Mouse (Mus musculus) left cerebral cortex, postnatal 36 days (tissue): ENCODE data around the gene Ntpcr. TPM values are rescaled to one million over a fixed set of nuclear protein-coding genes. Genes with fewer than 3 reads are reported as not detected.
A peak's percentile ranks its signal among the peaks of the same experiment; 100 is the strongest.

ENCODE experiments used
- DNase-seq, 2 experiments: peaks; one replicate each; pipeline ENCODE4 v3.0.0; 2021 to 2022; ENCODE audit warnings: low spot score in 2 of 2, mixed read lengths in 1 of 2
- intact Hi-C: fragments of 180-260 bp; cut with DNase I; formaldehyde crosslinking; loops from one replicate; pipeline ENCODE4 v1.15.1; 2025
- total RNA-seq, 2 experiments: library from RNA; stranded (reverse); gene quantifications; 2 replicates each; pipeline ENCODE4 v1.2.3; 2021

The Ntpcr gene
- total RNA-seq, 2 experiments from 2014 or later = 23.1 to 23.8 TPM

- intact Hi-C loops = no loop called here
Measured at GRCm38 (mm10) chr8:125723437-125723836, 6.3 kb upstream of the Ntpcr start.

DNA sequence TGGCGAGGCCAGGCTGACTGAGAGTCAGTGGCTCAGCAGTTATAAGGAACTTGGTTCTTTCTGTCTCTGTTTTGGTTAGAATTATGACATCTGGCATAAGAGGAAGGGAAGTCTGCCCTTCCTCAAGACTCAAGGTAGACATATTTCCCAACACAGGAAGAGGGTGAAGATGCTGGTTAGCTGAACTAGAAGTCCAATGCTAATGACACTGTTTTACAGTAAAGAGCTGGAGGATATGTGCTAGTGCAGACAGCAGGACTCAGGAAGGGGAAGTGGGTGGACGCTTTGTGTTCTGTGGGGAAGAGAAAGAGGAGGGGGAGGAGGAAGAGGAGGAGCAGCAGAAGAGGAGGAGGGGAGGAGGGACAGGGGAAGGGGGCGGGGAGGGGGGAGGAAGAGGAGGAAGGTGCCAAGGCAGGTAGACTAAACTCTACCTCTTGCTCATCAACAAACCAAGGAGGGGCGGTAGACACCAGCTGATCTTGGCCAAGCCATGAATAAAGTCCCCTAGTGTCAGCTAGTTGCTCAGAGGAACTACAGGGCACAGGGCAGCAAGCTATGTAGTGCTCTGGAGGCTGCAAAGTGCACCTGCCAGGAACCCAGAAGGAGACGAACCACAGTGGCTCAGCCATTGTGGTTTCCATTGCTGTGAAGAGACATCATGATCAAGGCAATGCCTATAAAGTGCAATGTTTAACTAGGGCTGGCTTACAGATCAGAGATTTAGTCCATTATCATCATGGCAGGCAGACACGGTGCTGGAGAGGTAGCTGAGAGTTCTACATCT lies 4.5 kb upstream of the Ntpcr start:
- intact Hi-C loops = no loop called here
- DNase-seq = no peak

More at GRCm38 (mm10) chr8:125723437-125723836, 6.3 kb upstream of the Ntpcr start:
- DNase-seq = no peak

GRCm38 (mm10) chr8:125726143-125726542 lies 3.6 kb upstream of the Ntpcr start:
- intact Hi-C loops = no loop called here
- no peak for DNase-seq

- no peak for DNase-seq
- intact Hi-C loops = no loop called here
Measured at GRCm38 (mm10) chr8:125726986-125727385, 2.8 kb upstream of the Ntpcr start.

DNA sequence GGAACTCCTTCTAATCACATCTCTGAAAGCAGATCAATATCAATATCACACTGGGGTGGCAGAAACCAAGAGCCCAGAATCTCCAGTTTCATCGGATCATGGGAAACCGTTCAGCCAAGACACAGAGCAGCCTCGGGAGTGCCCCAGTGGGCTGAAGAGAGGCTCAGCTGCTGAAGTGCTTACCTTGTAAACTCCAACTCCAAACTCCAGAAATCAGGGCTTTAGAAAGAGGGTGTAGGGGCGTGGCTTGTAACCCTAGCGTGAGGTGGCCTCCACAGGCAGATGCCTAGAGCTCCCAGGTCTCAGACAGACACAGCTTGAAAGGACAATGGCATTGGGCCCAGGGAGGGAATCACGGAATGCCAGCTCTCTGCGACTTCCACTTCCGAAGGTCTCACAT lies 2.0 kb upstream of the Ntpcr start:
- DNase-seq = no peak
- intact Hi-C loops = no loop called here

DNA sequence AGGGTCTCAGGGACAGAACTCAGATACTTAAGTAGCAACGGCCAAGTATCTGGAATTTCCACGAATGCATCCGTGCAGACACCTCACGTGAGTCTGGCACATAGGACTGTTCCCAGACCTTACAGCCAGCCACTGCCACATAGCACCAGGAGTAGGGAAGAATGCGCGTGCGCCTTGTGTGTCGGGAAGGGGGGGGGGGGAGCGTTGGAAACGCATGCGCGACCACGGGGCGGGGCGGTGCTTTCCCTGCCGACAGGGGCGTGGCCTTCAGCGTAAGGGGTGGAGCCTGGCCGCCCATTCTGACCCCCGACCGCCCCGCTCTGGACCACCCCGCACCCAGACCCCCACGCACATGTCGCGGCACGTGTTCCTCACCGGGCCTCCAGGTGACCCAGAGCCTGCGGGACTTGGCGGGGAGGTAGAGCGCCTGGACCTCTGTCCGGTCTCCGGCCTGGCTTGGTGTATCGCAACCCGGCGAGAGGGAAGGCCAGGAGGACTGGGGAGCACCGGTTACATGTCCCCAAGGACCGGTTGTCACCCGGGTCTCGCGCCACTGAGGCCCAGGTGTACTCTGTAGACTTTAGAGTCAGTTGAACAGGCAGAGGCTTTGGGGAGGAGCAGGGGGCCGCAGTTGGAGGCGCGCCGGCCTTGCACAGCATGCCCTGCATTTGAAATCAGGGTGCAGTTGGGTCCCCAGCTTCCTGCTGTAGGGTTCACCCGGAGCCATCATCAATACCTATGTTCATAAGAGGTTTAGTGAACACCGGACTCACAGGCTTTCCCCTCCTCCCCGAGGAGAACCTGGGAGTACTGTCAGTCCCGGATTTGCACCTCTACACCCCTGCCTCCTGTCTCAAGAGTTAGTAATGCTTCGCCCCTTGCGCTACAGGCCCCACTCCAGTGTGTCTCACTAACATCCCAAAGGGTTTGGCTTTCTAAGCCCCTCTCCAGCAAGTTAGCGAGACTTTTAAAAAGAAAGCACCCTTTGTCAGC lies 4.5 kb downstream of the Ntpcr start:
- DNase-seq = peak; percentile 84 to 87
- intact Hi-C loops = loop anchor here (5.0 kb wide), 1 partner anchor 162 kb away; no protein-coding TSS in a partner anchor

DNA sequence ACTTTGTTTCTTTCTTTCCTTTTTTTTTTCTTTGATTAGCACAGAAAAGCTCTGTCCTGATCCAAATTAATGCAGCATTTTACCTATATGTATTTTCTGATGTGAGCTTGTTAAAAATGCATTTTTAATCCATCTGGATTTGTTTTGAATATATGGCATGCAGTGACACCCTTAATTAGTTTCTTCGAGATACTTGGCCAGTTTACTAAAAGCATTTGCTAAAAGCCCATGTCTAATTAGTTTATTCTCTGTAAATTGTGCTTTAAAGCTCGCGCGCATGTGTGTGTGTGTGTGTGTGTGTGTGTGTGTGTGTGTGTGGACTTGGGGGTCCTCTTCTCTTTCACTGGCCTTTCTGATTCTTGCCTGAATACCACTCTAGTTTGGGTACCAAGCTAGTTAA lies 9.2 kb downstream of the Ntpcr start:
- intact Hi-C loops = no loop called here
- DNase-seq = no peak

- intact Hi-C loops = no loop called here
- DNase-seq = no peak
Measured at GRCm38 (mm10) chr8:125740655-125741054, 10.9 kb downstream of the Ntpcr start.

DNA sequence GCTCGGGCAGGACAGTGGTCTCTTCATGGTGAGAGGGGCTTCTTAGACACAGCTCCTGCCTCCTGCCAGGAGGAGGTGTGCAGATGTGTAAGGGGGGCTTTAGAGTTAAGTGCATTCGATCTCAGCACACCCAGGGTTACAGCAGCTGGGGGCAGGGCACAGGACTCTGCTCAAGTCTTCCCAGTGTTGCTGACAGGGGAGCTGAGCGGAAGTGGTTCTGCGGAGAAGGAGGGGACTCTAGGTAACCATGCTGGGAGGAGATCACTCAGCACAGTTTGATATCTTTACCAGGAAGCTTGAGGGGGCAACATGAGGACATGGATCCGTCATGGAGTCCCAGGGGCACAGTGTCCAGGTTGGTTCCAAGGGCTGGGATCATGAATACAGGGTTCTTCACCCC lies 11.6 kb downstream of the Ntpcr start:
- DNase-seq = no peak
- intact Hi-C loops = no loop called here

- intact Hi-C loops = no loop called here
- DNase-seq = no peak
Measured at GRCm38 (mm10) chr8:125741855-125742254, 12.1 kb downstream of the Ntpcr start.

GRCm38 (mm10) chr8:125742406-125742805 lies 12.6 kb downstream of the Ntpcr start:
- intact Hi-C loops = no loop called here

DNA sequence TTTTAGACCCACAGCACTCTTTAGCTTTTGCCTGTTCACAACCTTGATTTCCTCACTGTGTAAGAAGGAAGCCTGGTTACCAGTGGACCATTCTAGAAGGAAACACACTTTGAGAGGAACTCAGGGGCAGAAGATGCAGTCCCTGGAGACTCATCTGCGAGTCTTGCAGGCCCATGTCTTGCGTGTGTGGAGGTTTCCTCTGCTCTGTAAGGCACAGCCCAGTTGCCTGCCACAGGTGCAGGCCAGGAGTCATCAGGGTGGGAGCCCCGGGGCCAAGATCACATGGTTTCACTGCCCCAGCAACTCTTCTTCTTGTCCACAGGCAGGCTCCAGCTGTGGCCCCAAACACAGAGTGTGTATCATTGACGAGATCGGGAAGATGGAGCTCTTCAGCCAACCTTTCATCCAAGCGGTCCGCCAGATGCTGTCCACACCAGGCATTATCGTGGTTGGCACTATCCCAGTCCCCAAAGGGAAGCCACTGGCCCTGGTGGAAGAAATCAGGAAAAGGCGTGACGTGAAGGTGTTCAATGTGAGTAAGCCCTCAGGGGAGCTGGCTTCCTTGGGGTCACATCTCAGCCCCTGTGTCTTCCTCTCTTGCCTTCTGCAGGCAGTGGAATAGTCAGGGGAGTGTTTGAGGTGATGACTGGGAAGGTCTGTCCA lies 15.3 kb downstream of the Ntpcr start:
- intact Hi-C loops = no loop called here
- DNase-seq = no peak

More at GRCm38 (mm10) chr8:125742406-125742805, 12.6 kb downstream of the Ntpcr start:
- DNase-seq = no peak

- no peak for DNase-seq
- intact Hi-C loops = no loop called here
Measured at GRCm38 (mm10) chr8:125747390-125747789, 17.6 kb downstream of the Ntpcr start.

- no peak for DNase-seq
- intact Hi-C loops = no loop called here
Measured at GRCm38 (mm10) chr8:125750846-125751245, 21.1 kb downstream of the Ntpcr start.

GRCm38 (mm10) chr8:125755896-125756295 lies 26.1 kb downstream of the Ntpcr start:
- no peak for DNase-seq
- intact Hi-C loops = no loop called here

DNA sequence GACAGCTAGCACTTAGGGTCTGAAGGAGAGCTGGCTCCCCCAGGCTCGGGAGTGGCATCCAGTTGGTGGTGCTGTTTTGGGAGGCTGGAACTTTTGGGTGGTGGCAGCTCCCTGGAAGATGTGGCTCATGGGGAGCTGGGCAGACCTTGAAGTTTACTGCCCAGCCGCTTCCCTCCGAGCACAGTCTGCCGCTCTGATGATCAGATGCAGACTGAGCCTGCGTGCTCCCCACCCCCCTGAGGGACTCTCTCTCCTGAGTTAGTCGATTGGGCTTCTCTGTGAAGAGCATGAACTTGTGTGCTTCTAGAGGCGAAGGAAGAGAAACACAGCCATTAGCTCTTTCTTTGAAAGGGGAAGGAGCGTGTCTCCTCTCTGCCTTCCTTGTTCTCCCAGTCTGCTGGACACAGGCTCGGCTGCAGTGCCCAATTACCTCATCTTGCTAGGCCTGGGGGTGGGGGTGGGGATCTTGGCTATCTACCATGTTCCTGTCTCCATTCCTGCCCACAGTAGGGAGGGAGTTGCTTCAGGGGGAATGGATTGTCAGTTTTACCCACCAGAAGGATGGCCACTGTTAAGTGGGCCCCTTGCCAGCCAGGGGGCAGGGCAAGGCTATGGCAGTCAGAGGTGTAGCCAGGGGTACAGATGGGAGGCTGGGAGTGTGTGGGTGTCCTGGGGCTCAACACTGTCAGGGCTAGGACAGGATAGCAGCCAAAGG lies 26.8 kb downstream of the Ntpcr start:
- intact Hi-C loops = no loop called here
- DNase-seq = no peak

DNA sequence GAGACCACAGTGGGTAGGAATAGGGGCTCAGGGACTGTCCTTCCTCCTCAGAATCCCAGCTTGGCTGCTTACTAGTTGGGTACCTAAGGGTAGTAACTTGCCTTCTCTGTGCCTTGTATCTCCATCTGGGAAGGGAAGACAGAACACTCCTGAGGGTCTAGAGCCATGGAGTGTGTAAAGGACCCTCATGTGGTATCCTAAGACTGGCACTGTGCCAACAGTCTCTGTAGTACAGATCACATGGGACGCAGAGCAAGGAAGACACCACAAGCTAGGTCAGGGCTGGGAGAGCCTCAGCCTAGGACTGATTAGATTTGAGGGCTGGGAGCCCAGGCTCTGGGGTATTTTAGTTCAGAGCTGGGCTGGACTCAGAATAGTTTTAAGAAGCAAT lies 27.3 kb downstream of the Ntpcr start:
- intact Hi-C loops = no loop called here
- no peak for DNase-seq

GRCm38 (mm10) chr8:125759022-125759421 lies 29.3 kb downstream of the Ntpcr start:
- intact Hi-C loops = no loop called here
- DNase-seq = no peak

DNA sequence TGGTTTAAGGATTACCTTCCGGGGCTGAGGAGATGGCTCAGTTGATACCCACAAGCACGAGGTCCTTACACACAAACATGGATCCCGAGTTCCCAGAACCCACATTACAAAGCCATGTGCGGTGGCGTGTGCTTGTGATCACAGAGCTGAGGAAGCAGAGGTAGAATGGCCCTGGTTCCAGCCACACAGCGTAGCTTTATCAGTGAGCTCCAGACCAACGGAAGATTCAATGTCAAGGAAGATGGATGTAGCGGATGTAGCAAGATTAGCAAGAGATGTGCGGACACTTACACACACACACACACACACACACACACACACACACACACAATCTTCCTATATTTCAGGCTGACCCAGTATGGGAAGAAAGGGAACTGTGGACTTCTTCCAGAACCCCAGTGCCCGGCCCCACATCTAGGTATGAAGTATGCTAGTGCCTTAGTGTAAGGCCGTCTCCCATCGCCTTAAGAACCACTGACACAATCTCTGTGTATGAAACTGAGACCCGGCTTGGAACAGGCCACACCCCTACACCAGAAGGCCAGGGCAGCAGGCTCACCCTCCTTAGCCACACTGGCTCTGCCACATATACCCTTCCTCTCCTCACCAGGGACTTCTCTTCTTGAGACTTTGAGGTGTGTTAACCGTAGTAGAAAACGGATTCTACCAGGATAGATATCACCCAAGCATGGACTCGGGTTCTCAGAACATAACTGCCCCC lies 33.5 kb downstream of the Ntpcr start:
- no peak for DNase-seq
- intact Hi-C loops = no loop called here
